Mouse (Mus musculus) regulatory T cell (primary cell): ENCODE results near the gene Nprl3.

Experiments used
- in situ Hi-C: fragments of 300-600 bp; cut with MboI, MseI; formaldehyde crosslinking; loops from one replicate; pipeline ENCODE4 v1.15.1; 2025; ENCODE audit warnings: high pct_unique_total_duplicates

Nprl3 gene

GRCm38 (mm10) chr11:32245614-32246013 is 21.9 kb downstream of the Nprl3 start:
- in situ Hi-C loops, result no loop called here

GRCm38 (mm10) chr11:32244617-32245016 is 22.9 kb downstream of the Nprl3 start:
- in situ Hi-C loops, result no loop called here

- in situ Hi-C loops, result no loop called here
Observed at GRCm38 (mm10) chr11:32244064-32244463, 23.4 kb downstream of the Nprl3 start.

GRCm38 (mm10) chr11:32243205-32243955 is 24.1 kb downstream of the Nprl3 start:
- in situ Hi-C loops, result no loop called here

- in situ Hi-C loops, result no loop called here
Observed at GRCm38 (mm10) chr11:32242209-32242608, 25.3 kb downstream of the Nprl3 start.

- in situ Hi-C loops, result no loop called here
Observed at GRCm38 (mm10) chr11:32241391-32241790, 26.1 kb downstream of the Nprl3 start.

GRCm38 (mm10) chr11:32238093-32238860 is 29.2 kb downstream of the Nprl3 start:
- in situ Hi-C loops, result no loop called here

- in situ Hi-C loops, result no loop called here
Observed at GRCm38 (mm10) chr11:32237411-32237795, 30.1 kb downstream of the Nprl3 start.

- in situ Hi-C loops, result no loop called here
Observed at GRCm38 (mm10) chr11:32236712-32237410, 30.6 kb downstream of the Nprl3 start.

- in situ Hi-C loops, result no loop called here
Observed at GRCm38 (mm10) chr11:32236132-32236531, 31.4 kb downstream of the Nprl3 start.

- in situ Hi-C loops, result no loop called here
Observed at GRCm38 (mm10) chr11:32235646-32236045, 31.9 kb downstream of the Nprl3 start.

GRCm38 (mm10) chr11:32234816-32235485 is 32.6 kb downstream of the Nprl3 start:
- in situ Hi-C loops, result no loop called here

- in situ Hi-C loops, result no loop called here
Observed at GRCm38 (mm10) chr11:32233895-32234294, 33.6 kb downstream of the Nprl3 start.

GRCm38 (mm10) chr11:32232848-32233247 is 34.7 kb downstream of the Nprl3 start:
- in situ Hi-C loops, result no loop called here

GRCm38 (mm10) chr11:32231125-32231524 is 36.4 kb downstream of the Nprl3 start:
- in situ Hi-C loops, result no loop called here

GRCm38 (mm10) chr11:32230220-32230619 is 37.3 kb downstream of the Nprl3 start:
- in situ Hi-C loops, result no loop called here

GRCm38 (mm10) chr11:32228292-32228845 is 39.1 kb downstream of the Nprl3 start:
- in situ Hi-C loops, result no loop called here

- in situ Hi-C loops, result no loop called here
Observed at GRCm38 (mm10) chr11:32227555-32227954, 40.0 kb downstream of the Nprl3 start.

GRCm38 (mm10) chr11:32227041-32227440 is 40.5 kb downstream of the Nprl3 start:
- in situ Hi-C loops, result no loop called here

- in situ Hi-C loops, result no loop called here
Observed at GRCm38 (mm10) chr11:32226124-32226871, 41.2 kb downstream of the Nprl3 start, which contains the start of gene Mpg. TSS of gene Mpg (plus strand) at chr11:32226505.
